Mouse (Mus musculus) CH12.LX (cell line): Measurements from ENCODE around the gene Gm5741. TPM values are rescaled to one million over a fixed set of nuclear protein-coding genes. Genes with fewer than 3 reads are reported as not detected.

Experiments
- DNase-seq: peaks from one replicate; pipeline ENCODE4 v3.0.0-alpha.2; 2013; ENCODE audit errors: extremely low read depth
- H3K27ac ChIP-seq: 2 replicates; pipeline ENCODE4 v1.5.1; 2012; ENCODE audit warnings: low read depth, mild to moderate bottlenecking, control low read depth, moderate library complexity; ENCODE audit not compliant: insufficient read depth
- H3K27me3 ChIP-seq: replicated peaks from 2 replicates; pipeline ENCODE3; 2012; ENCODE audit warnings: inconsistent platforms
- H3K36me3 ChIP-seq, 2 experiments: replicated peaks in 1 of 2; 2 replicates each; pipeline versions ENCODE3 to v1.6.1; 2012; ENCODE audit warnings: inconsistent platforms in 1 of 2, low read length in 1 of 2, mild to moderate bottlenecking in 1 of 2, mixed read lengths in 1 of 2, moderate library complexity in 1 of 2; ENCODE audit not compliant: control insufficient read depth in 1 of 2, insufficient read depth in 1 of 2
- H3K4me1 ChIP-seq, 2 experiments: 2 replicates each; pipeline ENCODE4 v1.6.1; 2012; ENCODE audit warnings: inconsistent platforms in 1 of 2, moderate library complexity in 1 of 2; ENCODE audit not compliant: insufficient read depth in 2 of 2, control insufficient read depth in 1 of 2
- H3K4me2 ChIP-seq: 2 replicates; pipeline ENCODE4 v1.6.1; 2012; ENCODE audit warnings: low read depth, mild to moderate bottlenecking, control low read depth; ENCODE audit not compliant: poor library complexity, insufficient read depth, severe bottlenecking
- H3K4me3 ChIP-seq, 3 experiments: fragments of 150-350 bp in 1 of 3; sonication (generic) in 1 of 3; replicated peaks in 1 of 3; 2 replicates each; pipeline versions ENCODE3 to v1.5.1; 2011 to 2012; ENCODE audit warnings: low read depth in 2 of 3, low read length in 2 of 3, mild to moderate bottlenecking in 2 of 3, moderate library complexity in 2 of 3, control low read depth in 1 of 3, improper control_type of control experiment in 1 of 3, inconsistent platforms in 1 of 3, mixed read lengths in 1 of 3; ENCODE audit not compliant: poor library complexity in 1 of 3
- H3K79me2 ChIP-seq: replicated peaks from 2 replicates; pipeline ENCODE4 v1.6.1; 2012; ENCODE audit warnings: mild to moderate bottlenecking, moderate library complexity; ENCODE audit not compliant: control insufficient read depth, poor library complexity, insufficient read depth, severe bottlenecking; ENCODE audit errors: extremely low read depth
- H3K9ac ChIP-seq: 2 replicates; pipeline ENCODE4 v1.6.1; 2012; ENCODE audit warnings: low read depth, mild to moderate bottlenecking, control low read depth, moderate library complexity; ENCODE audit not compliant: insufficient read depth
- H3K9me3 ChIP-seq: replicated peaks from 2 replicates; pipeline ENCODE3; 2012; ENCODE audit warnings: low read length, inconsistent platforms, mixed read lengths
- BHLHE40 ChIP-seq: IDR thresholded peaks from 2 replicates; pipeline ENCODE4 v1.6.1; 2011; ENCODE audit warnings: mild to moderate bottlenecking, low read depth, low read length, improper control_type of control experiment
- CHD2 ChIP-seq: IDR thresholded peaks from 2 replicates; pipeline ENCODE4 v1.6.1; 2011; ENCODE audit warnings: low read length, improper control_type of control experiment
- ELF1 ChIP-seq: IDR thresholded peaks from 2 replicates; pipeline ENCODE4 v1.6.1; 2014; ENCODE audit warnings: low read depth, mild to moderate bottlenecking, inconsistent platforms, low read length, improper control_type of control experiment
- GABPA ChIP-seq: IDR thresholded peaks from 2 replicates; pipeline ENCODE4 v1.6.1; 2012; ENCODE audit warnings: low read depth, low read length, improper control_type of control experiment, inconsistent platforms; ENCODE audit not compliant: insufficient replicate concordance
- HCFC1 ChIP-seq: IDR thresholded peaks from 2 replicates; pipeline ENCODE4 v1.6.1; 2012; ENCODE audit warnings: low read depth, mild to moderate bottlenecking, inconsistent platforms, low read length, improper control_type of control experiment
- KAT2A ChIP-seq: IDR thresholded peaks from 2 replicates; pipeline ENCODE4 v1.6.1; 2012; ENCODE audit warnings: low read length, improper control_type of control experiment, inconsistent platforms; ENCODE audit not compliant: insufficient replicate concordance
- MAX ChIP-seq: IDR thresholded peaks from 2 replicates; pipeline ENCODE4 v1.6.1; 2011; ENCODE audit warnings: low read length, improper control_type of control experiment
- MXI1 ChIP-seq: IDR thresholded peaks from 2 replicates; pipeline ENCODE4 v1.6.1; 2011; ENCODE audit warnings: mild to moderate bottlenecking, low read depth, low read length, improper control_type of control experiment
- MYC ChIP-seq: IDR thresholded peaks from 2 replicates; pipeline ENCODE4 v1.6.1; 2011; ENCODE audit warnings: low read depth, mild to moderate bottlenecking, improper control_type of control experiment, low read length
- NRF1 ChIP-seq: IDR thresholded peaks from 2 replicates; pipeline ENCODE4 v1.6.1; 2014; ENCODE audit warnings: low read depth, mild to moderate bottlenecking, inconsistent platforms, low read length, improper control_type of control experiment, moderate library complexity
- POLR2A ChIP-seq: IDR thresholded peaks from 2 replicates; pipeline ENCODE4 v1.6.1; 2011; ENCODE audit warnings: low read depth, mild to moderate bottlenecking, improper control_type of control experiment, low read length
- POLR2AphosphoS2 ChIP-seq: IDR thresholded peaks from 2 replicates; pipeline ENCODE4 v1.6.1; 2011; ENCODE audit warnings: low read depth, low read length, improper control_type of control experiment
- RAD21 ChIP-seq: IDR thresholded peaks from 2 replicates; pipeline ENCODE4 v1.6.1; 2011; ENCODE audit warnings: low read depth, mild to moderate bottlenecking, low read length, improper control_type of control experiment, moderate library complexity
- SIN3A ChIP-seq: IDR thresholded peaks from 2 replicates; pipeline ENCODE4 v1.6.1; 2012; ENCODE audit warnings: low read length, improper control_type of control experiment, inconsistent platforms
- TBP ChIP-seq: conservative IDR thresholded peaks from 2 replicates; pipeline ENCODE4 v1.6.1; 2011; ENCODE audit warnings: low read depth, low read length, improper control_type of control experiment
- UBTF ChIP-seq: IDR thresholded peaks from 2 replicates; pipeline ENCODE4 v1.6.1; 2012; ENCODE audit warnings: low read depth, mild to moderate bottlenecking, inconsistent platforms, low read length, improper control_type of control experiment, moderate library complexity
- USF1 ChIP-seq: IDR thresholded peaks from 2 replicates; pipeline ENCODE4 v1.6.1; 2014; ENCODE audit warnings: low read depth, mild to moderate bottlenecking, inconsistent platforms, low read length, improper control_type of control experiment
- ZC3H11A ChIP-seq: IDR thresholded peaks from 2 replicates; pipeline ENCODE4 v1.6.1; 2012; ENCODE audit warnings: low read depth, mild to moderate bottlenecking, inconsistent platforms, low read length, improper control_type of control experiment
- ZMIZ1 ChIP-seq: IDR thresholded peaks from 2 replicates; pipeline ENCODE4 v1.6.1; 2012; ENCODE audit warnings: low read depth, mild to moderate bottlenecking, inconsistent platforms, low read length, improper control_type of control experiment
- ZNF384 ChIP-seq: IDR thresholded peaks from 2 replicates; pipeline ENCODE4 v1.6.1; 2012; ENCODE audit warnings: low read depth, low read length, improper control_type of control experiment, inconsistent platforms
- dilution Hi-C: fragments of 300-500 bp; cut with MboI; formaldehyde crosslinking; loops from 2 replicates; pipeline ENCODE4 v1.14.3; 2020; ENCODE audit warnings: low sequenced_read_pairs; ENCODE audit not compliant: extremely low pct_unique_long_range_greater_than_20kb, extremely low pct_ligation_motif_present
- in situ Hi-C: fragments of 300-500 bp; cut with MboI; formaldehyde crosslinking; loops from 3 replicates; pipeline ENCODE4 v1.14.3; 2019; ENCODE audit warnings: low sequenced_read_pairs, low pct_ligation_motif_present, low pct_unique_long_range_greater_than_20kb, mixed read lengths
- polyA plus RNA-seq: library from polyadenylated mRNA; unstranded; fragments of >175 nt; gene quantifications from 2 replicates; pipeline ENCODE4 v1.2.1, GENCODE M21; 2012; ENCODE audit warnings: low read depth; ENCODE audit not compliant: insufficient read length
- total RNA-seq, 2 experiments: library from RNA; depleted of rRNA; stranded (reverse); fragments of 300-350 nt in 1 of 2; fragments of >200 nt in 1 of 2; gene quantifications; 2 replicates each; pipeline ENCODE4 v1.2.3; 2012 to 2014

Gm5741 gene
- total and polyA plus RNA-seq, 3 experiments: 1.0 TPM; not detected in 2

DNA sequence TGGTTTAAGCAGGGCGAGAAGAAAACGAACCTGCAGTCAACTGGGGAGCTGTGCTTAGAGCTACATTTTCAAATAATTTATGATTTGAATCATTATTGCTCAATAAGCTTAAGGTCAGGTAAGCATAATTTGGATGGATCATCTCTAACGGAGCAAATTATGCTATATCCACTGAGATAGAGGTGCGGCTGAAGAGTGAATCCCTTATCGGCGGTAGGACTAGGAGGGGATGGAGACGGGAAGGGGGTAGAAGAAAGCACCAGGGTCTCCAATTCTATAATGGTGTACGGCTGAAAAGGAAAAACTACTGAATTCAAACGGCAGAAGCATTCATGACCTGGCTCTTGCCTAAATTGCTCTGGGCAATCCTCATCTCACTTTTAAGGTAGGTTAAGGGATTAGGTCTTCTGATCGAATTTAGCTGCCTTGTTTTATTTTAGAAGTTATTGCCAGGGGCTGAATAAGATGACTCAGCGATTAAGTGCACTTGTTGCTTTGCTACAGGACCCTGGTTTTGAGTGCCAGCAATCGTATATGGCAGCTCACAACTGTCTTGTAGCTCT, 32.5 kb downstream of the Gm5741 start (continued):
- TF ChIP-seq KAT2A (no peak), MAX (no peak), ZNF384 (no peak), SIN3A (no peak), GABPA (no peak), POLR2A (no peak; the same call in 1 of the 2 replicates), TBP (no peak), USF1 (no peak), UBTF (no peak), ZMIZ1 (no peak), BHLHE40 (no peak), ELF1 (no peak)

DNA sequence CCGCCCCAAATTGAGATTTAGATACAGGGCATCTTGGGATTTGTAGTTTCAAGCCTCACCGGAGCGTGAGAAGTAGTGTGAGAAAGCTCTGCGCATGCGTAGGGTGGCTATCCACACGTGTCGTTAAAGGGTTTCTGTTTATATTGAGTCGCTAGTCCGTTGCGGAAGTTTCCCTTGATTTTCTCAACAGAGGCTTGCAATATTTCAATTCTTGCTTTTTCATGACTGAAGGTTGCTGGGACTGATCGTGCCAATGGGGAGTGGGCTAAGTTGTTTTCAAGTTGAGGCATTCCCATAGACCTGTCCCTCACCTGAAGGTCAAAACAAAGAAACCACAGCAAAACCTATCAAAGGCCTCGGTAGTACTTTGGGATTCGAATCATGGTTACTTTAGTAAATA, 33.0 kb downstream of the Gm5741 start:
- peak; percentile 82 for DNase-seq
- Histone ChIP-seq H3K27me3 (no peaks in the 10 kb centered on the region), H3K4me2 (peak overlapping the region; percentile 93), H3K9me3 (no peaks in the 10 kb centered on the region), H3K79me2 (peaks cover 38% of the 10 kb centered on the region), H3K4me1 (peaks cover under 1 to 35% of the 10 kb centered on the region in 2 experiments; a peak in 3 of 4 replicates), H3K4me3 (peak overlapping the region; percentile 6 to 90 (median 31)), H3K36me3 (peaks cover 32 to 44% of the 10 kb centered on the region in 2 experiments), H3K9ac (peak overlapping the region; percentile 72), H3K27ac (no peak overlapping the region)
- dilution Hi-C loops: no loop called here
- in situ Hi-C loops: no loop called here
- TF ChIP-seq MAX: peak; percentile 80
- TF ChIP-seq GABPA: no peak
- peak; percentile 79; the same call in 1 of the 2 replicates for TF ChIP-seq POLR2AphosphoS2
- TF ChIP-seq MXI1: peak; percentile 61
- TF ChIP-seq RAD21: no peak
- TF ChIP-seq SIN3A: peak; percentile 79
- TF ChIP-seq ZC3H11A: no peak
- peak; percentile 58; the same call in 1 of the 2 replicates for TF ChIP-seq MYC
- TF ChIP-seq BHLHE40: peak; percentile 85
- TF ChIP-seq POLR2A: peak; percentile 44; the same call in 1 of the 2 replicates
- peak; percentile 88 for TF ChIP-seq NRF1
- peak; percentile 76 for TF ChIP-seq HCFC1
- peak; percentile 7; the same call in 1 of the 2 replicates for TF ChIP-seq CHD2
